Mouse (Mus musculus) adrenal gland, adult 8-10 months (tissue): ENCODE results near the gene Arpc1b. TPM values are rescaled to one million over a fixed set of nuclear protein-coding genes. Genes with fewer than 3 reads are reported as not detected.
A peak's percentile ranks its signal among the peaks of the same experiment; 100 is the strongest.

ENCODE experiments used
- DNase-seq: peaks from one replicate; pipeline ENCODE4 v3.0.0; 2022
- total RNA-seq, 4 experiments: library from RNA; stranded (reverse); gene quantifications; 2 replicates each; pipeline ENCODE4 v1.2.4; 2022

Gene Arpc1b
- total RNA-seq, 4 experiments from 2014 or later = 185 to 202 (median 191) TPM

- no peak for DNase-seq
Observed at GRCm38 (mm10) chr5:145165184-145165583, 51.2 kb downstream of the Arpc1b start.

GRCm38 (mm10) chr5:145166536-145167305 lies 52.7 kb downstream of the Arpc1b start, which contains the start of the genes Ptcd1 and Cpsf4:
TSS of gene Ptcd1 (minus strand) at chr5:145167108.
TSS of gene Cpsf4 (plus strand) at chr5:145167213.
- DNase-seq = peak; percentile 98

GRCm38 (mm10) chr5:145167306-145167661 lies 53.3 kb downstream of the Arpc1b start:
- peak; percentile 32 for DNase-seq

GRCm38 (mm10) chr5:145178461-145178980 lies 64.5 kb downstream of the Arpc1b start:
- no peak for DNase-seq

Other genes starting within 250 kb of the Arpc1b start
- gene Smurf1, start 148.4 kb upstream of the Arpc1b start, total RNA-seq = 10 to 100 TPM; 20.3 to 25.8 (median 22.7) TPM
- not detected for gene Gm4871, start 81.5 kb upstream of the Arpc1b start, total RNA-seq
- not detected for gene 1700018F24Rik, start 71.2 kb upstream of the Arpc1b start, total RNA-seq
- 100 to 1,000 TPM; 127 to 148 (median 140) TPM for gene Arpc1a, start 30.4 kb upstream of the Arpc1b start, total RNA-seq
- gene Kpna7, start 30.2 kb upstream of the Arpc1b start, total RNA-seq = not detected
- 10 to 100 TPM; 60.2 to 98.3 (median 79.4) TPM for gene Pdap1, start 26.0 kb downstream of the Arpc1b start, total RNA-seq
- 10 to 100 TPM; 93.0 to 98.7 (median 95.5) TPM for gene Bud31, start 26.1 kb downstream of the Arpc1b start, total RNA-seq
- gene Ptcd1, start 52.9 kb downstream of the Arpc1b start, total RNA-seq = 10 to 100 TPM; 29.0 to 30.6 (median 29.9) TPM
- gene Cpsf4, start 53.0 kb downstream of the Arpc1b start, total RNA-seq = 10 to 100 TPM; 18.7 to 22.3 (median 20.5) TPM
- gene Atp5j2, start 77.8 kb downstream of the Arpc1b start, total RNA-seq = 100 to 1,000 TPM; 319 to 686 (median 419) TPM
- gene Zkscan14, start 87.7 kb downstream of the Arpc1b start, total RNA-seq = 10 to 100 TPM in 3 of 4 experiments, 1 to 10 TPM in 1; 9.6 to 13.8 (median 11.9) TPM
- gene Zkscan5, start 90.3 kb downstream of the Arpc1b start, total RNA-seq = 10 to 100 TPM; 11.0 to 14.5 (median 12.8) TPM
- gene Zfp655, start 117.5 kb downstream of the Arpc1b start, total RNA-seq = 10 to 100 TPM; 54.1 to 71.1 (median 61.4) TPM
- gene Zscan25, start 166.3 kb downstream of the Arpc1b start, total RNA-seq = 10 to 100 TPM; 18.7 to 23.7 (median 22.3) TPM
- gene Cyp3a57, start 231.1 kb downstream of the Arpc1b start, total RNA-seq = under 1 TPM in 3 of 4 experiments, not detected in 1; 0.13 to 0.34 (median 0.17) TPM